Mouse (Mus musculus) layer of hippocampus, adult 9-10 months (tissue): ENCODE measurements at regions not wholly inside any gene's neighbourhood (a gene's known extent, or its start where the extent isn't known, plus 50 kb on each side); places are given as distances from the start of the nearest gene placed in this dataset.

ENCODE experiments used
- DNase-seq: peaks from one replicate; pipeline ENCODE4 v3.0.0; 2022; ENCODE audit warnings: low spot score

GRCm38 (mm10) chr19:56039091-56040004 lies 247.6 kb upstream of the Habp2 start:
- no peak for DNase-seq

GRCm38 (mm10) chr19:56041930-56042329 lies 245.0 kb upstream of the Habp2 start:
- no peak for DNase-seq

GRCm38 (mm10) chr19:56046784-56047390 lies 240.1 kb upstream of the Habp2 start:
- DNase-seq = no peak

- no peak for DNase-seq
Measured at GRCm38 (mm10) chr19:56054186-56054585, 232.8 kb upstream of the Habp2 start.

GRCm38 (mm10) chr19:56056397-56056796 lies 230.5 kb upstream of the Habp2 start:
- DNase-seq = no peak

- DNase-seq = no peak
Measured at GRCm38 (mm10) chr19:56061882-56062540, 224.9 kb upstream of the Habp2 start.

- DNase-seq = no peak
Measured at GRCm38 (mm10) chr19:56063099-56063498, 223.8 kb upstream of the Habp2 start.

GRCm38 (mm10) chr19:56065730-56066129 lies 221.2 kb upstream of the Habp2 start:
- DNase-seq = no peak

- no peak for DNase-seq
Measured at GRCm38 (mm10) chr19:56068165-56068564, 218.8 kb upstream of the Habp2 start.

GRCm38 (mm10) chr19:56068854-56069253 lies 218.1 kb upstream of the Habp2 start:
- DNase-seq = no peak

- no peak for DNase-seq
Measured at GRCm38 (mm10) chr19:56069266-56069665, 217.7 kb upstream of the Habp2 start.

GRCm38 (mm10) chr19:56071340-56071739 lies 215.6 kb upstream of the Habp2 start:
- no peak for DNase-seq

- DNase-seq = no peak
Measured at GRCm38 (mm10) chr19:56076128-56076527, 210.8 kb upstream of the Habp2 start.

- DNase-seq = no peak
Measured at GRCm38 (mm10) chr19:56077491-56077890, 209.4 kb upstream of the Habp2 start.

GRCm38 (mm10) chr19:56086413-56087083 lies 200.4 kb upstream of the Habp2 start:
- no peak for DNase-seq

GRCm38 (mm10) chr19:56087127-56087526 lies 199.8 kb upstream of the Habp2 start:
- no peak for DNase-seq

- no peak for DNase-seq
Measured at GRCm38 (mm10) chr19:56089795-56090375, 197.1 kb upstream of the Habp2 start.

GRCm38 (mm10) chr19:56091581-56091980 lies 195.4 kb upstream of the Habp2 start:
- no peak for DNase-seq

GRCm38 (mm10) chr19:56095873-56096272 lies 191.1 kb upstream of the Habp2 start:
- DNase-seq = no peak

- no peak for DNase-seq
Measured at GRCm38 (mm10) chr19:56099725-56100124, 187.2 kb upstream of the Habp2 start.

GRCm38 (mm10) chr19:56100131-56100872 lies 186.6 kb upstream of the Habp2 start:
- no peak for DNase-seq
